Mouse (Mus musculus): Measurements from ENCODE around the gene Mylk. TPM values are rescaled to one million over a fixed set of nuclear protein-coding genes. Genes with fewer than 3 reads are reported as not detected.

Mylk gene
- polyA plus RNA-seq, 1 experiment: 233 TPM

GRCm38 (mm10) chr16:34825111-34825744, 80.2 kb downstream of the Mylk start:
- TF ChIP-seq POLR2A (IDR thresholded peaks at IDR 0.05; ENCODE audit: borderline replicate concordance, extremely low read depth, low read depth, low read length) (no peak), CTCF (IDR thresholded peaks at IDR 0.05; ENCODE audit: insufficient read depth, low read length) (no peak)

DNA sequence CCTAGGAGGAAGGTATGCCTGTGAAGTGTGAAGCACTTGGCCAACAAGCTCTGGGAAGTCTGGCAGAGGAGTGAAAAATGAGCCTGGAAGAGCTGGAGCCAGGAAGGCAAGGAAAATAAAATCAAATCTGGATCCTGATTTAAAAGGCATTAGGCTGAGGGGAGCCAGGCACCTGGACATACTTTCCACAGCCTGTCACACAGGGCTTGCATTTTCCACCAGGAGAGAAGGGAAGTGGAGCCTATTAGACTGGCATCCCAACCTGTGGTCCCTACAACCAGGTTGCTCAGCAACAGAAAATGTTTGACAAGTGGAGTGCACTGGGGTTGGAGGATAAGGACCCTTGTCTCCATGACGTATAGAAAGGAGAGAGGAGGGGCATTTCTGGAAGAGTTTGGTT, 89.5 kb downstream of the Mylk start:
- WGBS: 41% methylated on average over 1 of the region's 1 CpGs
- no peak for TF ChIP-seq CTCF (IDR thresholded peaks at IDR 0.05; ENCODE audit: insufficient read depth, low read length)
- no peak for TF ChIP-seq POLR2A (IDR thresholded peaks at IDR 0.05; ENCODE audit: borderline replicate concordance, extremely low read depth, low read depth, low read length)

More at GRCm38 (mm10) chr16:34825111-34825744, 80.2 kb downstream of the Mylk start:
- WGBS: 41% methylated on average over 7 of the region's 7 CpGs
- Histone ChIP-seq H3K4me1 (ENCODE audit: control insufficient read depth, insufficient read depth, low read length) (no peaks in the 10 kb centered on the region; the same call in none of the 2 replicates), H3K4me3 (replicated peaks; ENCODE audit: extremely low read depth, low read depth, low read length) (no peak overlapping the region)
- DNase-seq: no peak

DNA sequence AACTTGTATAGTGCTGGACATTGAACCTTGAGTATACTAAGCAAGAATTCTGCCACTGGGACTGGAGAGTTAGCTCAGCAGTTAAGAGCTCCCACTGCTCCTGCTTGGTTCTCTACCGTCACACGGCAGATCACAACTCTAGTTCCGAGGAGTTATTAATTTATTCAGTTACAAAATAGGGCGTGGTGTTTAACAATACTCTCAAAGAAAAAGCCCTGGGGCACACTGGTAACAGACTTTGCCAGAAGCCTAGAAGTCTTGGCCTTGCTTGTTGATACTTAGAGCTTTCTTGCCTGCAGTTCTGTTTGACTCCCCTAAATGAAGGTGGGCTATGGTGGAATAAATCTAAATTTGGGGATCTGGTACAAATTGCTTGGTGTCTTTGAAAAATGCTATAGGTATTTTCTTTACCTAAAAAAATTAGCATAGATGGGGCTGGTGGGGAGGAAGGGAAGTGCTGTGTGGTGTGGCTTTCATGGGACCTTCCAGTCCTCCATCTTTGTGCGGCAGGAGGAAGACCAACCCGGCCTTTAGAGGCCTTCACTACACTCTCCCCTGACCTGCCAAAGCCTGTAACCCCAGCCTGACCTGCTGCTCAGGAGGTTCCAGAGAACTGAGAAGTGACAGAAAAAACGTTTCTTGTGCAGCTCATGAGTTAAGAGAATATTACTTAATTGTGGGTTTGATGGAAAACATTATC, 94.1 kb downstream of the Mylk start:
- TF ChIP-seq POLR2A (IDR thresholded peaks at IDR 0.05; ENCODE audit: borderline replicate concordance, extremely low read depth, low read depth, low read length): no peak
- TF ChIP-seq CTCF (IDR thresholded peaks at IDR 0.05; ENCODE audit: insufficient read depth, low read length): no peak
- no peak for DNase-seq
- WGBS: 36% methylated on average over 7 of the region's 7 CpGs
- Histone ChIP-seq H3K4me3 (replicated peaks; ENCODE audit: extremely low read depth, low read depth, low read length) (no peak overlapping the region), H3K4me1 (ENCODE audit: control insufficient read depth, insufficient read depth, low read length) (peaks cover 10% of the 10 kb centered on the region)

More for the DNA sequence above, 89.5 kb downstream of the Mylk start:
- H3K4me1 ChIP-seq (ENCODE audit: control insufficient read depth, insufficient read depth, low read length): peaks cover 7% of the 10 kb centered on the region
- DNase-seq: no peak
- no peak overlapping the region for H3K4me3 ChIP-seq (replicated peaks; ENCODE audit: extremely low read depth, low read depth, low read length)

DNA sequence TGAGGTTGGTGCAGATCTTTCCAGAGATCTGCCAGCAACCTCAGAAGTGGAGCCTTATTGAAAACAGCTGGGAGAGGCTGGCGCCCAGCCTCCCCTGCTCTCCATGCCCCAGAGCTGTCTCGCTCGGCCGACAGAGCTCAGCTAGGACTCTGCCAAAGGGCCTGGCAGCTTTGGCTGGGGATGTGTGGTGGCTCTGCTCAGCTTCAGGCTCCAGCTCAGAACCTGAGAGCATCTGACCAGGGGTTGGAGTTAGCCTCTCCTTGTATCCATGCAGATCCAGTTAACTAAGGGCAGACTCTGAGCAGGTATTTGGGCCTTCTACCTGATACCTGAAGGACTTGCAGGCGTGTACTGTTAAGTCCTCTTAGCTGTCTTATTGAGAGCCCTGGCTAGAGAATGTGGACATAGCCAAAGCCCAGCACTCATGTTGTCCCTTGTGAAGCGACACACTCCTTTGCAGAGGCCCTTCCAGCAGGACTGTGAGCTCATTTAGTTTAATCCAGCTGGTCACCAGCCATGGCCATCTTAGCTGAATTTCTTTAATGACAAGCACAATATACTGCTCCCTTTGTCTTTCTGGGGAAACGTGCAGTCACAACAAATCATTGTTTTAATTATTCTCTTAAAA, 94.8 kb downstream of the Mylk start:
- TF ChIP-seq CTCF (IDR thresholded peaks at IDR 0.05; ENCODE audit: insufficient read depth, low read length): no peak
- no peak for TF ChIP-seq POLR2A (IDR thresholded peaks at IDR 0.05; ENCODE audit: borderline replicate concordance, extremely low read depth, low read depth, low read length)
- WGBS: 63% methylated on average over 7 of the region's 7 CpGs
- peaks cover 10% of the 10 kb centered on the region for H3K4me1 ChIP-seq (ENCODE audit: control insufficient read depth, insufficient read depth, low read length)
- peak; percentile 21 for DNase-seq
- H3K4me3 ChIP-seq (replicated peaks; ENCODE audit: extremely low read depth, low read depth, low read length): no peak overlapping the region

- Histone ChIP-seq H3K4me1 (ENCODE audit: control insufficient read depth, insufficient read depth, low read length) (peaks cover 3% of the 10 kb centered on the region; the same call in 1 of the 2 replicates), H3K4me3 (replicated peaks; ENCODE audit: extremely low read depth, low read depth, low read length) (no peak overlapping the region)
- TF ChIP-seq CTCF (IDR thresholded peaks at IDR 0.05; ENCODE audit: insufficient read depth, low read length) (no peak), POLR2A (IDR thresholded peaks at IDR 0.05; ENCODE audit: borderline replicate concordance, extremely low read depth, low read depth, low read length) (no peak)
- no peak for DNase-seq
- 84% methylated on average over 6 of the region's 6 CpGs for WGBS
These were observed 99.8 kb downstream of the Mylk start for GRCm38 (mm10) chr16:34844783-34845182.

GRCm38 (mm10) chr16:34847638-34848037, 102.6 kb downstream of the Mylk start:
- no peak overlapping the region for H3K4me3 ChIP-seq (replicated peaks; ENCODE audit: extremely low read depth, low read depth, low read length)
- TF ChIP-seq POLR2A (IDR thresholded peaks at IDR 0.05; ENCODE audit: borderline replicate concordance, extremely low read depth, low read depth, low read length) (no peak), CTCF (IDR thresholded peaks at IDR 0.05; ENCODE audit: insufficient read depth, low read length) (no peak)
- no peaks in the 10 kb centered on the region for H3K4me1 ChIP-seq (ENCODE audit: control insufficient read depth, insufficient read depth, low read length)
- DNase-seq: no peak
- WGBS: 32% methylated on average over 3 of the region's 3 CpGs

DNA sequence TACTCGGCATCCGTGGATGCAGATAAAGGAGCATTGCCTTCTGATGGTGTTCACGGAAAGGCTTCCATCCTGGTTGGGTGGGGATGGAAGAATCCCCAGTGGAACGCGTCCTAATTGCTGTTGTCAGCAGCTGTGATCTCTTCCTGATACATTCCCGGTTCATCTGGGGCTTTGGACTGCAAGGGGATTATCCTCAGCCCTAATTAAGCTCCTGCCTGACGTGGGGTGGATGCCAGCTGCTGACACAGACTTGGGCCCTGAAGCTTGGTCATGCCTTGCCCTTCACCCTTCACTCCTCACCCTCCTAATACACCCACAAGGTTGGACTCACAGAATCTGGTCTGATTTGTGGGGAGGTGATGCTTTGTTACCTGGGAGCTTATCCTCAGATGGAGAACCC, 109.1 kb downstream of the Mylk start:
- TF ChIP-seq POLR2A (IDR thresholded peaks at IDR 0.05; ENCODE audit: borderline replicate concordance, extremely low read depth, low read depth, low read length): no peak
- no peak for TF ChIP-seq CTCF (IDR thresholded peaks at IDR 0.05; ENCODE audit: insufficient read depth, low read length)
- WGBS: 76% methylated on average over 7 of the region's 7 CpGs
- DNase-seq: no peak
- no peak overlapping the region for H3K4me3 ChIP-seq (replicated peaks; ENCODE audit: extremely low read depth, low read depth, low read length)
- no peaks in the 10 kb centered on the region for H3K4me1 ChIP-seq (ENCODE audit: control insufficient read depth, insufficient read depth, low read length)

GRCm38 (mm10) chr16:34855136-34855535, 110.1 kb downstream of the Mylk start:
- Histone ChIP-seq H3K4me1 (ENCODE audit: control insufficient read depth, insufficient read depth, low read length) (no peaks in the 10 kb centered on the region), H3K4me3 (replicated peaks; ENCODE audit: extremely low read depth, low read depth, low read length) (no peak overlapping the region)
- TF ChIP-seq CTCF (IDR thresholded peaks at IDR 0.05; ENCODE audit: insufficient read depth, low read length) (no peak), POLR2A (IDR thresholded peaks at IDR 0.05; ENCODE audit: borderline replicate concordance, extremely low read depth, low read depth, low read length) (no peak)
- DNase-seq: no peak
- 67% methylated on average over 6 of the region's 6 CpGs for WGBS

DNA sequence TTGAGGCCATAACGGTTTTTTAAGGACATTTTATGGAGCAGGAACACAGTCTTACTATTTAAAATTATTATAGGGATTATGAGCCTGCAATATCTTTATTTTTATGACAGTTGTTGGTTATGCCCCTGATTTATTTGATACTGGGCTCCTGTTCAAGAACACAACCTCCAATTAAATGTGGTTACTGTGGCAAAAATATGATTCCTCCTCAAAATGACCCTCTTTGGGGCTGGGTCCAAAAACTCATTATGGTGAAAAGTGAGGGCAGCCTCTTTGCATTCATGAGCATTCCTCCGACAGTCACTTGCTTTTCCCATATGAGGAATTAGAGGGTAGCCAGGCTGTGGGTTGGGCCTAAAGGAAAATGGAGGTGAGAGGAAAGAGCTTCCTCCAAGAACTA, 110.7 kb downstream of the Mylk start:
- Histone ChIP-seq H3K4me3 (replicated peaks; ENCODE audit: extremely low read depth, low read depth, low read length) (no peak overlapping the region), H3K4me1 (ENCODE audit: control insufficient read depth, insufficient read depth, low read length) (no peaks in the 10 kb centered on the region)
- WGBS: 64% methylated on average over 2 of the region's 2 CpGs
- no peak for DNase-seq
- TF ChIP-seq CTCF (IDR thresholded peaks at IDR 0.05; ENCODE audit: insufficient read depth, low read length): no peak
- no peak for TF ChIP-seq POLR2A (IDR thresholded peaks at IDR 0.05; ENCODE audit: borderline replicate concordance, extremely low read depth, low read depth, low read length)
